Mouse (Mus musculus) heart, postnatal 0 days (tissue): ENCODE data around the gene Rasd1. TPM values are rescaled to one million over a fixed set of nuclear protein-coding genes. Genes with fewer than 3 reads are reported as not detected.

Experiments used
- ATAC-seq: fragments of 200-750 bp; cut with Nextera tagmentation; 2 replicates; pipeline ENCODE4 v1.8.0; 2017; ENCODE audit warnings: low read depth, moderate number of reproducible peaks, moderate library complexity; ENCODE audit not compliant: insufficient read depth
- DNase-seq: peaks from one replicate; pipeline ENCODE4 v3.0.0-alpha.2; 2016; ENCODE audit warnings: low spot score
- H3K27ac ChIP-seq: fragments of 300-500 bp; sonication (generic); 2 replicates; pipeline ENCODE4 v1.5.1; 2014; ENCODE audit warnings: low read depth, mild to moderate bottlenecking
- H3K27me3 ChIP-seq: fragments of 300-500 bp; sonication (generic); 2 replicates; pipeline ENCODE4 v1.6.1; 2014; ENCODE audit warnings: low read length, mixed read lengths; ENCODE audit not compliant: control insufficient read depth, insufficient read depth
- H3K36me3 ChIP-seq: fragments of 300-500 bp; sonication (generic); replicated peaks from 2 replicates; pipeline ENCODE4 v1.6.1; 2014; ENCODE audit warnings: low read length, mixed read lengths; ENCODE audit not compliant: control insufficient read depth, insufficient read depth
- H3K4me1 ChIP-seq: fragments of 300-500 bp; sonication (generic); 2 replicates; pipeline ENCODE4 v1.6.1; 2014; ENCODE audit warnings: antibody characterized with exemption; ENCODE audit not compliant: control insufficient read depth, insufficient read depth
- H3K4me2 ChIP-seq: fragments of 300-500 bp; sonication (generic); 2 replicates; pipeline ENCODE4 v1.6.1; 2014; ENCODE audit warnings: low read depth, mild to moderate bottlenecking, low read length, moderate library complexity
- H3K4me3 ChIP-seq: fragments of 300-500 bp; sonication (generic); 2 replicates; pipeline ENCODE4 v1.5.1; 2014; ENCODE audit warnings: low read depth, low read length
- H3K9ac ChIP-seq: fragments of 300-500 bp; sonication (generic); replicated peaks from 2 replicates; pipeline ENCODE4 v1.6.1; 2014; ENCODE audit warnings: low read depth, low read length, mixed read lengths
- H3K9me3 ChIP-seq: fragments of 300-500 bp; sonication (generic); replicated peaks from 2 replicates; pipeline ENCODE4 v1.6.1; 2016; ENCODE audit warnings: low read length; ENCODE audit not compliant: control insufficient read depth
- CTCF ChIP-seq: IDR thresholded peaks from 2 replicates; pipeline ENCODE4 v1.5.1; 2016; ENCODE audit warnings: antibody characterized with exemption, control low read depth, low read depth
- EP300 ChIP-seq: IDR thresholded peaks from 2 replicates; pipeline ENCODE4 v1.6.1; 2016; ENCODE audit warnings: antibody characterized with exemption, low read depth
- WGBS: fragments of 180-500 bp; shearing (Covaris S2); extraction: QIAGEN DNeasy Blood & Tissue Kit; methylation state at CpG from one replicate; pipeline ENCODE4 v1.1.7; 2014; 5-methylcytosine and 5-hydroxymethylcytosine counted together
- polyA plus RNA-seq: library from polyadenylated mRNA; unstranded; fragments of >200 nt; fragmentation: Nextera tagmentation; extraction: Ambion mirVana; gene quantifications from 2 replicates; pipeline ENCODE4 v1.2.1, GENCODE M21; 2015
- total RNA-seq: library from RNA; depleted of rRNA; stranded (reverse); fragments of >200 nt; gene quantifications from 2 replicates; pipeline ENCODE4 v1.2.3, GENCODE M21; 2014; ENCODE audit warnings: low replicate concordance; rRNA removed

Rasd1 gene
- total and polyA plus RNA-seq, 2 experiments from 2014 or later = 5.6 to 10.5 TPM

- no peak for DNase-seq
- H3K27me3 ChIP-seq = no peaks in the 10 kb centered on the region
- no peak overlapping the region for H3K9ac ChIP-seq
- H3K4me1 ChIP-seq = peaks cover 10% of the 10 kb centered on the region; the same call in 1 of the 2 replicates
- no peak overlapping the region for H3K27ac ChIP-seq
- H3K4me3 ChIP-seq = no peak overlapping the region
- H3K36me3 ChIP-seq = no peaks in the 10 kb centered on the region
- TF ChIP-seq EP300 (no peak), CTCF (no peak)
- H3K9me3 ChIP-seq = no peaks in the 10 kb centered on the region
- WGBS = 55% methylated on average over 5 of the region's 5 CpGs
- H3K4me2 ChIP-seq = no peak overlapping the region
- no peak for ATAC-seq
Measured at GRCm38 (mm10) chr11:59920331-59920730, 44.4 kb downstream of the Rasd1 start.

GRCm38 (mm10) chr11:59919401-59919800, 45.3 kb downstream of the Rasd1 start:
- H3K4me3 ChIP-seq = no peak overlapping the region
- no peak for ATAC-seq
- H3K4me1 ChIP-seq = peaks cover 10% of the 10 kb centered on the region; the same call in 1 of the 2 replicates
- no peaks in the 10 kb centered on the region for H3K36me3 ChIP-seq
- H3K9ac ChIP-seq = no peak overlapping the region
- no peaks in the 10 kb centered on the region for H3K9me3 ChIP-seq
- TF ChIP-seq EP300 = no peak
- no peak for TF ChIP-seq CTCF
- no peak for DNase-seq
- no peaks in the 10 kb centered on the region for H3K27me3 ChIP-seq
- H3K27ac ChIP-seq = no peak overlapping the region
- H3K4me2 ChIP-seq = no peak overlapping the region
- WGBS = 35% methylated on average over 3 of the region's 3 CpGs

- DNase-seq (peak; percentile 60), ATAC-seq (peak; percentile 75)
- H3K9ac ChIP-seq = no peak overlapping the region
- H3K27ac ChIP-seq = peak overlapping the region; percentile 65
- H3K36me3 ChIP-seq = no peaks in the 10 kb centered on the region
- H3K9me3 ChIP-seq = no peaks in the 10 kb centered on the region
- no peak overlapping the region for H3K4me3 ChIP-seq
- H3K4me2 ChIP-seq = no peak overlapping the region
- TF ChIP-seq CTCF (no peak), EP300 (peak; percentile 81)
- WGBS = 2% methylated on average over 4 of the region's 4 CpGs
- H3K4me1 ChIP-seq = peaks cover 10% of the 10 kb centered on the region; the same call in 1 of the 2 replicates
- no peaks in the 10 kb centered on the region for H3K27me3 ChIP-seq
Measured at GRCm38 (mm10) chr11:59918014-59918413, 46.7 kb downstream of the Rasd1 start.

- Histone ChIP-seq H3K27ac (no peak overlapping the region), H3K27me3 (no peaks in the 10 kb centered on the region), H3K4me3 (no peak overlapping the region), H3K9ac (no peak overlapping the region), H3K4me2 (no peak overlapping the region), H3K4me1 (peaks cover 4% of the 10 kb centered on the region; the same call in 1 of the 2 replicates), H3K9me3 (no peaks in the 10 kb centered on the region), H3K36me3 (no peaks in the 10 kb centered on the region)
- ATAC-seq = no peak
- no peak for DNase-seq
- TF ChIP-seq EP300 = no peak
- no peak for TF ChIP-seq CTCF
- 56% methylated on average over 4 of the region's 4 CpGs for WGBS
Measured at GRCm38 (mm10) chr11:59913702-59914101, 51.0 kb downstream of the Rasd1 start.

Other genes with a start within 250 kb of the Rasd1 start
- not detected in 2 replicates for gene Pld6, start 177.3 kb downstream of the Rasd1 start, total RNA-seq
- 3.3 and 3.4 TPM in 2 replicates for gene Pld6, start 177.3 kb downstream of the Rasd1 start, polyA plus RNA-seq
- 38.2 and 46.9 TPM in 2 replicates for gene Flcn, start 154.9 kb downstream of the Rasd1 start, total RNA-seq
- gene Flcn, start 154.9 kb downstream of the Rasd1 start, polyA plus RNA-seq = 43.0 and 43.3 TPM in 2 replicates
- 59.6 and 63.1 TPM in 2 replicates for gene Nt5m, start 125.5 kb downstream of the Rasd1 start, total RNA-seq
- 42.3 and 42.8 TPM in 2 replicates for gene Nt5m, start 125.5 kb downstream of the Rasd1 start, polyA plus RNA-seq
- 131 and 159 TPM in 2 replicates for gene Cops3, start 125.1 kb downstream of the Rasd1 start, total RNA-seq
- 114 and 119 TPM in 2 replicates for gene Cops3, start 125.1 kb downstream of the Rasd1 start, polyA plus RNA-seq
- 29.4 and 33.0 TPM in 2 replicates for gene Med9, start 16.7 kb downstream of the Rasd1 start, total RNA-seq
- gene Med9, start 16.7 kb downstream of the Rasd1 start, polyA plus RNA-seq = 40.8 and 41.1 TPM in 2 replicates
- gene Pemt, start 81.5 kb upstream of the Rasd1 start, total RNA-seq = 11.9 and 14.8 TPM in 2 replicates
- gene Pemt, start 81.5 kb upstream of the Rasd1 start, polyA plus RNA-seq = 6.9 and 8.2 TPM in 2 replicates
- gene Rai1, start 140.1 kb upstream of the Rasd1 start, total RNA-seq = 22.5 and 28.1 TPM in 2 replicates
- 9.1 and 10.2 TPM in 2 replicates for gene Rai1, start 140.1 kb upstream of the Rasd1 start, polyA plus RNA-seq